ENCODE assay signal across 26 mouse cellular contexts in genomic region chr2:168031842-168032241, GRCm38 (mm10). TPM values are rescaled to one million over a fixed set of nuclear protein-coding genes. Genes with fewer than 3 reads are reported as not detected.
DNase-seq lines count a peak whose midpoint lies in the region; ATAC-seq and TF ChIP-seq lines count a peak whose summit lies in the region.
"Had no signal": no experiment of that assay in that cellular context is flagged by ENCODE, and none has a peak within 500 bp of the region (broad histone marks: within the 10 kb centered on the region; RNA-seq: fewer than 3 reads in every experiment).

No protein-coding gene starts in this region.

- no peaks in the 10 kb centered on the region for H3K27me3 ChIP-seq in intestine, embryonic 15.5 days (replicated peaks)
- no peaks in the 10 kb centered on the region for H3K27me3 ChIP-seq in intestine, postnatal 0 days (replicated peaks; ENCODE audit: control insufficient read depth, insufficient read depth, low read length)
- no peaks in the 10 kb centered on the region for H3K27me3 ChIP-seq in embryonic facial prominence, embryonic 13.5 days
- H3K27me3 ChIP-seq in intestine, embryonic 16.5 days (replicated peaks; ENCODE audit: control insufficient read depth, insufficient read depth, low read length): no peaks in the 10 kb centered on the region
- H3K27me3 ChIP-seq: hindbrain, embryonic 12.5 days; kidney, embryonic 15.5 days had no signal

- WGBS in intestine, embryonic 15.5 days: 73% methylated on average over 2 of the region's 2 CpGs
- 76% methylated on average over 2 of the region's 2 CpGs for WGBS in intestine, postnatal 0 days
- WGBS in embryonic facial prominence, embryonic 13.5 days: 53% methylated on average over 2 of the region's 2 CpGs
- 75% methylated on average over 2 of the region's 2 CpGs for WGBS in intestine, embryonic 16.5 days

- no peak overlapping the region for H3K27ac ChIP-seq in intestine, embryonic 15.5 days
- no peak overlapping the region for H3K27ac ChIP-seq in intestine, postnatal 0 days (ENCODE audit: low read depth, low read length)
- no peak overlapping the region for H3K27ac ChIP-seq in embryonic facial prominence, embryonic 13.5 days
- H3K27ac ChIP-seq in intestine, embryonic 16.5 days (ENCODE audit: low read length): no peak overlapping the region
- H3K27ac ChIP-seq: hindbrain, embryonic 12.5 days; hindbrain, postnatal 0 days; kidney, embryonic 15.5 days; macrophage had no signal

- no peak for DNase-seq in thymus, postnatal 14 days
- DNase-seq: adrenal gland, adult 2 months; adrenal gland, postnatal 36 days; B cell, adult 2 months; cerebellum, adult 2 months; cerebellum, postnatal 14 days; gastrocnemius, postnatal 25 days; heart, adult 11 months; kidney, adult 11 months; kidney, postnatal 4 days; layer of hippocampus, postnatal 36 days; lung, adult 2 months; lung, postnatal 10 days; right cerebral cortex, postnatal 25 days had no signal

- H3K4me2 ChIP-seq in intestine, embryonic 15.5 days (replicated peaks): no peak overlapping the region
- no peak overlapping the region for H3K4me2 ChIP-seq in intestine, postnatal 0 days (replicated peaks; ENCODE audit: low read depth)
- H3K4me2 ChIP-seq in embryonic facial prominence, embryonic 13.5 days: no peak overlapping the region
- H3K4me2 ChIP-seq in intestine, embryonic 16.5 days (ENCODE audit: low read depth, low read length): no peak overlapping the region
- H3K4me2 ChIP-seq: hindbrain, embryonic 12.5 days; kidney, embryonic 15.5 days had no signal

- H3K36me3 ChIP-seq in intestine, embryonic 15.5 days: no peaks in the 10 kb centered on the region
- no peaks in the 10 kb centered on the region; the same call in 1 of the 2 replicates for H3K36me3 ChIP-seq in intestine, postnatal 0 days (ENCODE audit: control insufficient read depth, insufficient read depth)
- H3K36me3 ChIP-seq in embryonic facial prominence, embryonic 13.5 days: peaks cover 7% of the 10 kb centered on the region
- H3K36me3 ChIP-seq in intestine, embryonic 16.5 days (ENCODE audit: control insufficient read depth, insufficient read depth, low read length): no peaks in the 10 kb centered on the region
- H3K36me3 ChIP-seq: hindbrain, embryonic 12.5 days; kidney, embryonic 15.5 days had no signal

- H3K9me3 ChIP-seq in intestine, embryonic 15.5 days: no peaks in the 10 kb centered on the region
- no peaks in the 10 kb centered on the region for H3K9me3 ChIP-seq in intestine, postnatal 0 days (ENCODE audit: control insufficient read depth)
- H3K9me3 ChIP-seq in embryonic facial prominence, embryonic 13.5 days: no peaks in the 10 kb centered on the region; the same call in 1 of the 2 replicates
- H3K9me3 ChIP-seq in intestine, embryonic 16.5 days (ENCODE audit: control insufficient read depth, low read length): no peaks in the 10 kb centered on the region

- no peak for TF ChIP-seq CTCF in intestine, postnatal 0 days (IDR thresholded peaks at IDR 0.05; ENCODE audit: low read depth)

- H3K9ac ChIP-seq in intestine, embryonic 15.5 days: no peak overlapping the region
- no peak overlapping the region for H3K9ac ChIP-seq in intestine, postnatal 0 days (ENCODE audit: low read depth, low read length)
- H3K9ac ChIP-seq in embryonic facial prominence, embryonic 13.5 days: no peak overlapping the region
- H3K9ac ChIP-seq in intestine, embryonic 16.5 days (ENCODE audit: low read depth, low read length): no peak overlapping the region
- H3K9ac ChIP-seq: hindbrain, embryonic 12.5 days; kidney, embryonic 15.5 days had no signal

- peak; percentile 44 for ATAC-seq in intestine, embryonic 15.5 days
- ATAC-seq in intestine, postnatal 0 days: no peak
- ATAC-seq in embryonic facial prominence, embryonic 13.5 days (ENCODE audit: insufficient number of reproducible peaks, insufficient read depth, low FRiP score, low TSS enrichment, low read depth): 0 out of 2 replicates have a peak, but pooled peaks have one; percentile 23
- 0 out of 2 replicates have a peak, but pooled peaks have one; percentile 13 for ATAC-seq in intestine, embryonic 16.5 days
- 0 out of 2 replicates have a peak, but pooled peaks have one; percentile 19 for ATAC-seq in megakaryocyte-erythroid progenitor cell, adult 5-6 weeks (replicated peaks; ENCODE audit: low FRiP score, low TSS enrichment, poor library complexity, severe bottlenecking)
- ATAC-seq: activated CD4-positive, CD25-positive, alpha-beta regulatory T cell, adult 4 months; forebrain, embryonic 14.5 days; hindbrain, postnatal 0 days; midbrain, embryonic 16.5 days had no signal

- peaks cover 12% of the 10 kb centered on the region for H3K4me1 ChIP-seq in intestine, embryonic 15.5 days (replicated peaks)
- H3K4me1 ChIP-seq in intestine, postnatal 0 days (replicated peaks; ENCODE audit: control insufficient read depth, insufficient read depth, low read length): no peaks in the 10 kb centered on the region
- peaks cover 12% of the 10 kb centered on the region for H3K4me1 ChIP-seq in embryonic facial prominence, embryonic 13.5 days
- peaks cover 22% of the 10 kb centered on the region for H3K4me1 ChIP-seq in intestine, embryonic 16.5 days (ENCODE audit: control insufficient read depth, insufficient read depth, low read length)

- no peak overlapping the region for H3K4me3 ChIP-seq in intestine, embryonic 15.5 days (replicated peaks)
- H3K4me3 ChIP-seq in intestine, postnatal 0 days (ENCODE audit: low read depth, low read length): no peak overlapping the region
- H3K4me3 ChIP-seq in embryonic facial prominence, embryonic 13.5 days: no peak overlapping the region
- H3K4me3 ChIP-seq in intestine, embryonic 16.5 days (ENCODE audit: low read length): no peak overlapping the region
- H3K4me3 ChIP-seq: hindbrain, embryonic 12.5 days; kidney, embryonic 15.5 days had no signal

RNA-seq across cellular contexts. Expression of gene Ripor3, which starts 21.4 kb away (rescaled TPM):
- polyA plus RNA-seq in intestine, embryonic 15.5 days (2015; fragmentation: Nextera tagmentation; extraction: Ambion mirVana): 3.7 and 4.2 TPM in 2 replicates
- polyA plus RNA-seq in intestine, postnatal 0 days (2015; fragmentation: Nextera tagmentation; extraction: Ambion mirVana): 1.5 and 1.6 TPM in 2 replicates
- 7.0 and 7.7 TPM in 2 replicates for polyA plus RNA-seq in embryonic facial prominence, embryonic 13.5 days (2015; fragmentation: Nextera tagmentation; extraction: Ambion mirVana)
- polyA plus RNA-seq in intestine, embryonic 16.5 days (2015; fragmentation: Nextera tagmentation; extraction: Ambion mirVana): 2.7 and 3.1 TPM in 2 replicates
- not detected in 2 replicates for total RNA-seq in megakaryocyte-erythroid progenitor cell, adult 5-6 weeks (2014; fragmentation: Nextera tagmentation)
- total RNA-seq in megakaryocyte-erythroid progenitor cell, adult 5-6 weeks (2017): 0.42 TPM in 1 of 2 replicates, not detected in the other
- polyA plus RNA-seq: macrophage had no signal

RNA-seq across cellular contexts. Expression of gene Pard6b, which starts 49.0 kb away (rescaled TPM):
- polyA plus RNA-seq in intestine, embryonic 15.5 days (2015; fragmentation: Nextera tagmentation; extraction: Ambion mirVana): 16.9 and 17.4 TPM in 2 replicates
- polyA plus RNA-seq in intestine, postnatal 0 days (2015; fragmentation: Nextera tagmentation; extraction: Ambion mirVana): 13.8 and 17.3 TPM in 2 replicates
- polyA plus RNA-seq in embryonic facial prominence, embryonic 13.5 days (2015; fragmentation: Nextera tagmentation; extraction: Ambion mirVana): 3.0 and 3.9 TPM in 2 replicates
- 7.8 and 13.9 TPM in 2 replicates for polyA plus RNA-seq in intestine, embryonic 16.5 days (2015; fragmentation: Nextera tagmentation; extraction: Ambion mirVana)
- 0.48 and 1.1 TPM in 2 replicates for total RNA-seq in megakaryocyte-erythroid progenitor cell, adult 5-6 weeks (2014; fragmentation: Nextera tagmentation)
- total RNA-seq in megakaryocyte-erythroid progenitor cell, adult 5-6 weeks (2017): 1.6 and 3.8 TPM in 2 replicates
- polyA plus RNA-seq: macrophage had no signal
